Mouse (Mus musculus) hindbrain, embryonic 11.5 days (tissue): ENCODE data around the gene Bloc1s5. TPM values are rescaled to one million over a fixed set of nuclear protein-coding genes. Genes with fewer than 3 reads are reported as not detected.
"Not testable (repeated sequence)": the region's sequence is repeated elsewhere in the genome, so short reads cannot be mapped to it uniquely, and the experiment has no call there.

Source experiments
- ATAC-seq: fragments of 200-750 bp; cut with Nextera tagmentation; 2 replicates; pipeline ENCODE4 v1.8.0; 2017; ENCODE audit warnings: mild to moderate bottlenecking, moderate TSS enrichment, moderate library complexity; ENCODE audit not compliant: low FRiP score
- DNase-seq: peaks from one replicate; pipeline ENCODE4 v3.0.0-alpha.2; 2015; ENCODE audit warnings: low spot score
- H3K27ac ChIP-seq: fragments of 300-500 bp; sonication (generic); 2 replicates; pipeline ENCODE4 v1.5.1; 2014; ENCODE audit warnings: mild to moderate bottlenecking, low read depth, low read length
- H3K27me3 ChIP-seq: fragments of 300-500 bp; sonication (generic); 2 replicates; pipeline ENCODE4 v1.6.1; 2014; ENCODE audit warnings: mild to moderate bottlenecking, low read length, moderate library complexity, mixed read lengths; ENCODE audit not compliant: control insufficient read depth, insufficient read depth
- H3K36me3 ChIP-seq: fragments of 300-500 bp; sonication (generic); 2 replicates; pipeline ENCODE4 v1.6.1; 2014; ENCODE audit warnings: mild to moderate bottlenecking, low read length, moderate library complexity, mixed read lengths; ENCODE audit not compliant: control insufficient read depth, insufficient read depth
- H3K4me1 ChIP-seq: fragments of 300-500 bp; sonication (generic); replicated peaks from 2 replicates; pipeline ENCODE4 v1.6.1; 2014; ENCODE audit warnings: low read length, mixed read lengths; ENCODE audit not compliant: control insufficient read depth, insufficient read depth
- H3K4me2 ChIP-seq: fragments of 300-500 bp; sonication (generic); replicated peaks from 2 replicates; pipeline ENCODE4 v1.6.1; 2014; ENCODE audit warnings: mild to moderate bottlenecking, low read depth, low read length
- H3K4me3 ChIP-seq: fragments of 300-500 bp; sonication (generic); 2 replicates; pipeline ENCODE4 v1.5.1; 2014; ENCODE audit warnings: low read depth, low read length
- H3K9ac ChIP-seq: fragments of 300-500 bp; sonication (generic); 2 replicates; pipeline ENCODE4 v1.6.1; 2014; ENCODE audit warnings: low read depth, low read length
- H3K9me3 ChIP-seq: fragments of 300-500 bp; sonication (generic); 2 replicates; pipeline ENCODE4 v1.6.1; 2016; ENCODE audit warnings: low read length; ENCODE audit not compliant: control insufficient read depth
- WGBS: fragments of 180-500 bp; shearing (Covaris S2); extraction: QIAGEN DNeasy Blood & Tissue Kit; methylation state at CpG from one replicate; pipeline ENCODE4 v1.1.7; 2014; 5-methylcytosine and 5-hydroxymethylcytosine counted together
- polyA plus RNA-seq: library from polyadenylated mRNA; unstranded; fragments of >200 nt; fragmentation: Nextera tagmentation; extraction: Ambion mirVana; gene quantifications from 2 replicates; pipeline ENCODE4 v1.2.1, GENCODE M21; 2014

The Bloc1s5 gene
- 24.1 and 28.1 TPM in 2 replicates for polyA plus RNA-seq

GRCm38 (mm10) chr13:38634800-38635269 lies at the start of gene Bloc1s5:
Gene Bloc1s5 (minus strand): TSS chr13:38635109.
- H3K27ac ChIP-seq: peak within 1 kb of the TSS; percentile 56
- H3K4me2 ChIP-seq: peak within 1 kb of the TSS; percentile 58
- no peaks in the 10 kb centered on the region for H3K4me1 ChIP-seq
- no peaks in the 10 kb centered on the region for H3K36me3 ChIP-seq
- under 1% methylated on average over 44 of the region's 44 CpGs for WGBS
- DNase-seq (peak; percentile 97), ATAC-seq (peak; percentile 98)
- peak within 1 kb of the TSS; percentile 49 for H3K4me3 ChIP-seq
- H3K9me3 ChIP-seq: no peaks in the 10 kb centered on the region
- no peaks in the 10 kb centered on the region for H3K27me3 ChIP-seq
- peak within 1 kb of the TSS; percentile 58 for H3K9ac ChIP-seq

- Histone ChIP-seq H3K4me1 (no peaks in the 10 kb centered on the region), H3K4me2 (no peak overlapping the region), H3K9me3 (no peaks in the 10 kb centered on the region), H3K4me3 (no peak overlapping the region), H3K9ac (no peak overlapping the region), H3K36me3 (no peaks in the 10 kb centered on the region), H3K27me3 (no peaks in the 10 kb centered on the region), H3K27ac (no peak overlapping the region)
- 79% methylated on average over 9 of the region's 9 CpGs for WGBS
- no peak for ATAC-seq
- DNase-seq: no peak
Measured at GRCm38 (mm10) chr13:38672336-38672735, 37.4 kb upstream of the Bloc1s5 start.

GRCm38 (mm10) chr13:38671451-38671850 lies 36.5 kb upstream of the Bloc1s5 start:
- H3K36me3 ChIP-seq, H3K27ac ChIP-seq, DNase-seq, H3K9ac ChIP-seq, H3K9me3 ChIP-seq, H3K4me3 ChIP-seq, H3K27me3 ChIP-seq, H3K4me1 ChIP-seq, H3K4me2 ChIP-seq, ATAC-seq: not testable (repeated sequence)
- 91% methylated on average over 6 of the region's 6 CpGs for WGBS

- Histone ChIP-seq H3K4me3 (no peak overlapping the region), H3K36me3 (no peaks in the 10 kb centered on the region), H3K4me2 (no peak overlapping the region), H3K4me1 (no peaks in the 10 kb centered on the region), H3K9me3 (no peaks in the 10 kb centered on the region), H3K27me3 (no peaks in the 10 kb centered on the region), H3K9ac (no peak overlapping the region), H3K27ac (no peak overlapping the region)
- DNase-seq (no peak), ATAC-seq (no peak)
Measured at GRCm38 (mm10) chr13:38670051-38670450, 35.1 kb upstream of the Bloc1s5 start.

- 29% methylated on average over 2 of the region's 2 CpGs for WGBS
- DNase-seq: peak; percentile 42
Measured at GRCm38 (mm10) chr13:38668514-38668913, 33.6 kb upstream of the Bloc1s5 start.

GRCm38 (mm10) chr13:38664753-38665152 lies 29.8 kb upstream of the Bloc1s5 start:
- ATAC-seq: no peak
- Histone ChIP-seq H3K4me3 (no peak overlapping the region), H3K4me2 (no peak overlapping the region), H3K4me1 (no peaks in the 10 kb centered on the region), H3K9ac (no peak overlapping the region), H3K36me3 (no peaks in the 10 kb centered on the region), H3K27me3 (no peaks in the 10 kb centered on the region), H3K9me3 (no peaks in the 10 kb centered on the region), H3K27ac (no peak overlapping the region)
- DNase-seq: no peak
- 72% methylated on average over 1 of the region's 1 CpGs for WGBS

More at GRCm38 (mm10) chr13:38668514-38668913, 33.6 kb upstream of the Bloc1s5 start:
- no peaks in the 10 kb centered on the region for H3K27me3 ChIP-seq
- no peak overlapping the region for H3K4me2 ChIP-seq
- H3K9ac ChIP-seq: no peak overlapping the region
- no peaks in the 10 kb centered on the region for H3K36me3 ChIP-seq
- no peak for ATAC-seq
- H3K4me1 ChIP-seq: no peaks in the 10 kb centered on the region
- no peak overlapping the region for H3K4me3 ChIP-seq
- H3K27ac ChIP-seq: no peak overlapping the region
- H3K9me3 ChIP-seq: no peaks in the 10 kb centered on the region

- no peak overlapping the region for H3K4me3 ChIP-seq
Measured at GRCm38 (mm10) chr13:38659524-38660136, 24.7 kb upstream of the Bloc1s5 start.

GRCm38 (mm10) chr13:38658528-38659280 lies 23.8 kb upstream of the Bloc1s5 start, which contains the start of gene Eef1e1:
Gene Eef1e1 (minus strand): TSS chr13:38659058.
- peak within 1 kb of the TSS; percentile 90 for H3K9ac ChIP-seq
- H3K36me3 ChIP-seq: peaks cover 14% of the 10 kb centered on the region
- under 1% methylated on average over 52 of the region's 59 CpGs for WGBS
- peak within 1 kb of the TSS; percentile 76 for H3K27ac ChIP-seq
- H3K4me1 ChIP-seq: no peaks in the 10 kb centered on the region
- DNase-seq: peak; percentile 94
- no peaks in the 10 kb centered on the region for H3K27me3 ChIP-seq
- ATAC-seq: peak; percentile 100
- H3K4me3 ChIP-seq: peak within 1 kb of the TSS; percentile 99
- H3K4me2 ChIP-seq: peak within 1 kb of the TSS; percentile 55
- no peaks in the 10 kb centered on the region for H3K9me3 ChIP-seq

More at GRCm38 (mm10) chr13:38659524-38660136, 24.7 kb upstream of the Bloc1s5 start:
- 85% methylated on average over 12 of the region's 12 CpGs for WGBS
- no peak overlapping the region for H3K9ac ChIP-seq
- H3K4me2 ChIP-seq: no peak overlapping the region
- H3K4me1 ChIP-seq: no peaks in the 10 kb centered on the region
- peaks cover 6% of the 10 kb centered on the region for H3K36me3 ChIP-seq
- no peak for DNase-seq
- H3K27me3 ChIP-seq: no peaks in the 10 kb centered on the region
- H3K27ac ChIP-seq: no peak overlapping the region
- no peaks in the 10 kb centered on the region for H3K9me3 ChIP-seq
- no peak for ATAC-seq
